In the genomic region with DNA sequence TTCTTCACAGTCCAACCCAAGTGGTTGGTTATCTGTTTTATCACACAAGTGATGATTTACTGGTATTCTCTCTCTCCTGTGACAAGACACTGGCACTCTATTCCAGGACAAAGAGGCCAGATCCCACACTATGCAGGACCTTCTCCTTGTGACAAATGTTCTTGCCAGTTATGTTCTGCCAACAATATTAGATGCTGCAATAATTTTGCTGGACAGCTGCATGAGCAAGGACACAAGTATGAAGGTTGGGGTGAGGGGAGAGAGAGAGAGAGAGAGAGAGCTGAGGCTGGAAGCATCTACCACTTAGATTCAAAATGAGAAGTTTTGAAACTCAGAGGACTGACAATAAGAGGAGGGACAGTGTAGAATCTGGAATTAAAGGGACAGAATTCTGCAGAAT, we compare ENCODE assay signal across 27 mouse cellular contexts.
DNase-seq lines count a peak whose midpoint lies in the region; ATAC-seq lines count a peak whose summit lies in the region.
"Had no signal": no experiment of that assay in that cellular context is flagged by ENCODE, and none has a peak within 500 bp of the region (broad histone marks: within the 10 kb centered on the region; RNA-seq: fewer than 3 reads in every experiment).

No protein-coding gene starts in this region.

- no peaks in the 10 kb centered on the region for H3K36me3 ChIP-seq in midbrain, embryonic 16.5 days (ENCODE audit: control insufficient read depth, insufficient read depth, low read length)
- H3K36me3 ChIP-seq: forebrain, embryonic 10.5 days; heart, embryonic 10.5 days; heart, embryonic 13.5 days; hindbrain, embryonic 12.5 days; intestine, embryonic 15.5 days had no signal

- DNase-seq in 3134 (ENCODE audit: extremely low read depth, insufficient read length, low spot score) (peak; percentile 70), 3T3-L1 (ENCODE audit: low read depth, low spot score) (peak; percentile 63), adipocyte (ENCODE audit: low spot score) (peak; percentile 71)
- DNase-seq in spleen, adult 12 weeks (ENCODE audit: low spot score), result no peak
- DNase-seq in cerebellum, postnatal 36 days, result no peak
- DNase-seq: adrenal gland, adult 8-10 months; adrenal gland, postnatal 25 days; B cell, adult 2 months; cerebellum, adult 11-12 months; cerebellum, adult 8-10 months; cerebellum, postnatal 10 days; gastrocnemius, adult 2 months; gastrocnemius, postnatal 14 days; heart, adult 2 months; heart, postnatal 14 days; kidney, adult 11 months had no signal

- ATAC-seq in midbrain, embryonic 16.5 days, result no peak
- ATAC-seq: activated CD4-positive, CD25-positive, alpha-beta regulatory T cell, adult 4 months; CD4-positive, CD25-positive, alpha-beta regulatory T cell, adult 4 months; forebrain, embryonic 13.5 days; forebrain, embryonic 16.5 days; hindbrain, embryonic 16.5 days had no signal

- no peak overlapping the region for H3K4me3 ChIP-seq in midbrain, embryonic 16.5 days (ENCODE audit: low read depth, low read length)
- H3K4me3 ChIP-seq: forebrain, embryonic 10.5 days; forebrain, embryonic 13.5 days; gastrocnemius, adult 2 months; heart, adult 2 months; heart, embryonic 10.5 days; heart, embryonic 13.5 days; hindbrain, embryonic 12.5 days; intestine, embryonic 15.5 days had no signal

- H3K4me1 ChIP-seq in midbrain, embryonic 16.5 days (ENCODE audit: control insufficient read depth, insufficient read depth, low read length), result no peaks in the 10 kb centered on the region
- H3K4me1 ChIP-seq: forebrain, embryonic 13.5 days; heart, embryonic 10.5 days; heart, embryonic 13.5 days; hindbrain, embryonic 12.5 days; intestine, embryonic 15.5 days had no signal

- no peaks in the 10 kb centered on the region for H3K9me3 ChIP-seq in midbrain, embryonic 16.5 days (replicated peaks; ENCODE audit: control insufficient read depth, low read length, poor library complexity, severe bottlenecking)
- H3K9me3 ChIP-seq: forebrain, embryonic 10.5 days; forebrain, embryonic 13.5 days; heart, embryonic 10.5 days; heart, embryonic 13.5 days; hindbrain, embryonic 12.5 days; intestine, embryonic 15.5 days had no signal

- H3K27ac ChIP-seq in midbrain, embryonic 16.5 days (ENCODE audit: low read length), result no peak overlapping the region
- H3K27ac ChIP-seq: forebrain, embryonic 10.5 days; forebrain, embryonic 13.5 days; gastrocnemius, adult 2 months; heart, adult 2 months; heart, embryonic 10.5 days; heart, embryonic 13.5 days; hindbrain, embryonic 12.5 days; intestine, embryonic 15.5 days had no signal

- no peak overlapping the region for H3K9ac ChIP-seq in midbrain, embryonic 16.5 days (ENCODE audit: low read depth, low read length)
- H3K9ac ChIP-seq: forebrain, embryonic 13.5 days; heart, embryonic 13.5 days; hindbrain, embryonic 12.5 days; intestine, embryonic 15.5 days had no signal

- H3K27me3 ChIP-seq in midbrain, embryonic 16.5 days (ENCODE audit: control insufficient read depth, insufficient read depth, low read depth, low read length), result no peaks in the 10 kb centered on the region
- H3K27me3 ChIP-seq: hindbrain, embryonic 12.5 days; intestine, embryonic 15.5 days had no signal

- no peak overlapping the region for H3K4me2 ChIP-seq in midbrain, embryonic 16.5 days (ENCODE audit: low read length)
- H3K4me2 ChIP-seq: forebrain, embryonic 13.5 days; heart, embryonic 13.5 days; hindbrain, embryonic 12.5 days; intestine, embryonic 15.5 days had no signal

Comparison
In these comparisons a context has a peak if more than half of its experiments do, and no peak if none do; other contexts are left out.
1. DNase-seq: peak in 3134 (single experiment), 3T3-L1 (single experiment) and adipocyte (single experiment); none in spleen, adult 12 weeks (single experiment) and cerebellum, postnatal 36 days (0 of 2).